Mouse (Mus musculus): ENCODE data around the gene BC028528. TPM values are rescaled to one million over a fixed set of nuclear protein-coding genes. Genes with fewer than 3 reads are reported as not detected.
"Not testable (repeated sequence)": the region's sequence is repeated elsewhere in the genome, so short reads cannot be mapped to it uniquely, and the experiment has no call there.

The BC028528 gene
- polyA plus RNA-seq, 1 experiment from 2014 or later, result 8.2 TPM

- no peak for ATAC-seq
- Histone ChIP-seq H3K9ac (peak overlapping the region; percentile 79), H3K4me2 (peak overlapping the region; percentile 75), H3K9me3 (replicated peaks) (no peaks in the 10 kb centered on the region), H3K4me1 (peaks cover 37% of the 10 kb centered on the region), H3K27me3 (replicated peaks) (no peaks in the 10 kb centered on the region), H3K27ac (peak overlapping the region; percentile 92), H3K4me3 (peak overlapping the region; percentile 87), H3K36me3 (peaks cover 10% of the 10 kb centered on the region)
- 44% methylated on average over 6 of the region's 6 CpGs for WGBS (ENCODE audit: insufficient replicate concordance)
Observed at GRCm38 (mm10) chr3:95928261-95928657, 36.5 kb upstream of the BC028528 start.

- no peak overlapping the region for H3K4me3 ChIP-seq
- 71% methylated on average over 5 of the region's 5 CpGs for WGBS (ENCODE audit: insufficient replicate concordance)
Observed at GRCm38 (mm10) chr3:95925087-95925486, 33.3 kb upstream of the BC028528 start.

GRCm38 (mm10) chr3:95924185-95924584, 32.4 kb upstream of the BC028528 start:
- Histone ChIP-seq H3K4me3 (no peak overlapping the region), H3K9ac (no peak overlapping the region), H3K9me3 (replicated peaks) (no peaks in the 10 kb centered on the region), H3K27me3 (replicated peaks) (no peaks in the 10 kb centered on the region; the same call in 1 of the 2 replicates), H3K4me1 (peaks cover 7% of the 10 kb centered on the region), H3K36me3 (no peaks in the 10 kb centered on the region), H3K27ac (no peak overlapping the region), H3K4me2 (no peak overlapping the region)
- 40% methylated on average over 4 of the region's 4 CpGs for WGBS (ENCODE audit: insufficient replicate concordance)
- ATAC-seq, result no peak

More at GRCm38 (mm10) chr3:95925087-95925486, 33.3 kb upstream of the BC028528 start:
- Histone ChIP-seq H3K36me3 (no peaks in the 10 kb centered on the region), H3K27me3 (replicated peaks) (no peaks in the 10 kb centered on the region; the same call in 1 of the 2 replicates), H3K4me2 (no peak overlapping the region), H3K9ac (no peak overlapping the region), H3K27ac (no peak overlapping the region), H3K4me1 (peaks cover 7% of the 10 kb centered on the region), H3K9me3 (replicated peaks) (no peaks in the 10 kb centered on the region)
- ATAC-seq, result no peak

GRCm38 (mm10) chr3:95923429-95923828, 31.6 kb upstream of the BC028528 start:
- WGBS (ENCODE audit: insufficient replicate concordance), result 61% methylated on average over 7 of the region's 7 CpGs
- not testable (repeated sequence) for ATAC-seq; H3K27ac ChIP-seq; H3K9ac ChIP-seq; H3K9me3 ChIP-seq (replicated peaks); H3K27me3 ChIP-seq (replicated peaks); H3K36me3 ChIP-seq; H3K4me1 ChIP-seq; H3K4me3 ChIP-seq; H3K4me2 ChIP-seq

- not testable (repeated sequence) for H3K4me3 ChIP-seq; H3K27me3 ChIP-seq (replicated peaks); H3K9ac ChIP-seq; H3K4me1 ChIP-seq; H3K4me2 ChIP-seq; H3K9me3 ChIP-seq (replicated peaks); ATAC-seq; H3K36me3 ChIP-seq; H3K27ac ChIP-seq
- 61% methylated on average over 2 of the region's 2 CpGs for WGBS (ENCODE audit: insufficient replicate concordance)
Observed at GRCm38 (mm10) chr3:95920532-95920931, 28.7 kb upstream of the BC028528 start.

- no peak overlapping the region for H3K4me2 ChIP-seq
- ATAC-seq, result no peak
- peaks cover 5% of the 10 kb centered on the region for H3K4me1 ChIP-seq
- WGBS (ENCODE audit: insufficient replicate concordance), result 55% methylated on average over 7 of the region's 7 CpGs
- H3K4me3 ChIP-seq, result no peak overlapping the region
- H3K36me3 ChIP-seq, result no peaks in the 10 kb centered on the region
- H3K27ac ChIP-seq, result no peak overlapping the region
- H3K27me3 ChIP-seq (replicated peaks), result no peaks in the 10 kb centered on the region; the same call in 1 of the 2 replicates
- no peaks in the 10 kb centered on the region for H3K9me3 ChIP-seq (replicated peaks)
- no peak overlapping the region for H3K9ac ChIP-seq
Observed at GRCm38 (mm10) chr3:95916760-95917159, 25.0 kb upstream of the BC028528 start.

GRCm38 (mm10) chr3:95914706-95915105, 22.9 kb upstream of the BC028528 start:
- Histone ChIP-seq H3K4me2 (no peak overlapping the region), H3K9me3 (replicated peaks) (no peaks in the 10 kb centered on the region), H3K4me3 (no peak overlapping the region), H3K27ac (no peak overlapping the region), H3K36me3 (no peaks in the 10 kb centered on the region), H3K27me3 (replicated peaks) (0 out of 2 replicates have a peak, but pooled peaks cover 5% of the 10 kb centered on the region), H3K4me1 (peaks cover 5% of the 10 kb centered on the region), H3K9ac (no peak overlapping the region)
- no peak for ATAC-seq
- 17% methylated on average over 4 of the region's 4 CpGs for WGBS (ENCODE audit: insufficient replicate concordance)

- Histone ChIP-seq H3K27me3 (replicated peaks) (peaks cover 66% of the 10 kb centered on the region), H3K4me1 (peaks cover 30% of the 10 kb centered on the region), H3K4me3 (no peak overlapping the region), H3K9me3 (replicated peaks) (no peaks in the 10 kb centered on the region), H3K9ac (no peak overlapping the region), H3K4me2 (no peak overlapping the region), H3K36me3 (no peaks in the 10 kb centered on the region), H3K27ac (no peak overlapping the region)
- ATAC-seq, result no peak
- WGBS (ENCODE audit: insufficient replicate concordance), result 36% methylated on average over 4 of the region's 4 CpGs
Observed at GRCm38 (mm10) chr3:95907613-95908012, 15.8 kb upstream of the BC028528 start.

GRCm38 (mm10) chr3:95906860-95907259, 15.1 kb upstream of the BC028528 start:
- no peak overlapping the region for H3K27ac ChIP-seq

GRCm38 (mm10) chr3:95905940-95906492, 14.2 kb upstream of the BC028528 start:
- ATAC-seq, result no peak
- WGBS (ENCODE audit: insufficient replicate concordance), result under 1% methylated on average over 12 of the region's 12 CpGs
- 0 out of 2 replicates have a peak overlapping the region, but pooled peaks have one; percentile 29 for H3K9ac ChIP-seq
- no peaks in the 10 kb centered on the region for H3K9me3 ChIP-seq (replicated peaks)
- H3K4me2 ChIP-seq, result peak overlapping the region; percentile 65
- peaks cover 33% of the 10 kb centered on the region for H3K4me1 ChIP-seq
- no peak overlapping the region for H3K27ac ChIP-seq
- no peaks in the 10 kb centered on the region for H3K36me3 ChIP-seq
- H3K27me3 ChIP-seq (replicated peaks), result peaks cover 82% of the 10 kb centered on the region
- H3K4me3 ChIP-seq, result peak overlapping the region; percentile 34

More at GRCm38 (mm10) chr3:95906860-95907259, 15.1 kb upstream of the BC028528 start:
- no peak for ATAC-seq
- H3K27me3 ChIP-seq (replicated peaks), result peaks cover 73% of the 10 kb centered on the region
- peaks cover 33% of the 10 kb centered on the region for H3K4me1 ChIP-seq
- peak overlapping the region; percentile 65 for H3K4me2 ChIP-seq
- no peaks in the 10 kb centered on the region for H3K9me3 ChIP-seq (replicated peaks)
- no peaks in the 10 kb centered on the region for H3K36me3 ChIP-seq
- H3K9ac ChIP-seq, result 0 out of 2 replicates have a peak overlapping the region, but pooled peaks have one; percentile 29
- peak overlapping the region; percentile 34 for H3K4me3 ChIP-seq
- under 1% methylated on average over 12 of the region's 12 CpGs for WGBS (ENCODE audit: insufficient replicate concordance)

GRCm38 (mm10) chr3:95905146-95905939, 13.5 kb upstream of the BC028528 start:
- 2% methylated on average over 18 of the region's 18 CpGs for WGBS (ENCODE audit: insufficient replicate concordance)
- Histone ChIP-seq H3K9ac (peak overlapping the region; percentile 24; the same call in 1 of the 2 replicates), H3K36me3 (no peaks in the 10 kb centered on the region), H3K9me3 (replicated peaks) (no peaks in the 10 kb centered on the region), H3K4me3 (peak overlapping the region; percentile 34), H3K4me1 (peaks cover 33% of the 10 kb centered on the region), H3K4me2 (peak overlapping the region; percentile 65), H3K27me3 (replicated peaks) (peaks cover 80% of the 10 kb centered on the region), H3K27ac (peak overlapping the region; percentile 79)
- peak; percentile 44; the same call in 1 of the 2 replicates for ATAC-seq

- H3K4me2 ChIP-seq, result peak within 1 kb of the TSS; percentile 65
- H3K9me3 ChIP-seq (replicated peaks), result no peaks in the 10 kb centered on the region
- H3K27ac ChIP-seq, result peak within 1 kb of the TSS; percentile 79
- no peaks in the 10 kb centered on the region for H3K36me3 ChIP-seq
- H3K4me3 ChIP-seq, result peak within 1 kb of the TSS; percentile 34
- ATAC-seq, result no peak
- peak within 1 kb of the TSS; percentile 40 for H3K9ac ChIP-seq
- H3K4me1 ChIP-seq, result peaks cover 33% of the 10 kb centered on the region
- peaks cover 86% of the 10 kb centered on the region for H3K27me3 ChIP-seq (replicated peaks)
- 3% methylated on average over 15 of the region's 15 CpGs for WGBS (ENCODE audit: insufficient replicate concordance)
Observed at GRCm38 (mm10) chr3:95904568-95904967, 12.8 kb upstream of the BC028528 start, which contains the start of gene Car14. Gene Car14, minus strand, starts transcription at chr3:95904691.
